Mouse (Mus musculus): Measurements from ENCODE around the gene Wdr19.
A peak's percentile ranks its signal among the peaks of the same experiment; 100 is the strongest.

Gene Wdr19

DNA sequence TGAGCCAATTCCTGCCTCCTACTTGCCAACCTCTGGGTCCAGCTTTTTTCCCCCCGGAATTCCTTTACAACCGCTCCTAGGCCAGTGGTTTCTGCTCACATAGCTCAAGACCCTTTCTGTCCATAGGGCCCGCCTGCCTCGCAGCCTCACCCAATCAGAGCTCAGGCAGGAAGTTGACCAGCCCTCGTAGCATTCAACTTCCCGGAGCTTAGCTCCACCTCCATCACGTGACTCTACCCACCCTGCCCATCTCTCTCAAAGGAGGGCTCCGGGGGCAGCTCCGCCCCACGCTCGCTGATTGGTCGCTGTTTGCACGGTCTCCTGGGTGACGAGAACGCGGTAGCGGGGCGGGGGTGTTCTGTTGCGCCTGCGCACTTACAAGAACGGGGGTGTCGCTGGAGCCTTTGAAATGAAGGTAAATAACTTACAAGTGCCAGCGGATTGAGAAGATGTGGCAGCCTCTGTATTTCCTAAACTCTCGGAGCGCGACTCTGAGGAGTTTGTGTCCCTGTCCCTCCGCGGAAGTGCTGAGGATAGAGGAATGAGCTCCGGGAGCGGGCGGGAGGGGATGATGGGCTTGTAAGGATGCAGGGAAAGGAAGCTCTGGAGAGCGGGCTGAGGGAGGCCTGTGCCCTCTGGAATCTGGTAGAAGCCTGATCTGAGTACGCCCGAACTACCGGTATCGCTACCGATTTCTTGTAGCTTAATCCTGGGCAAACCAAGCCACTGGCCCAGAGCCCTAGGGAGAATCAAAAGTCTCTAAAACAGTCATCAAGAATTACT is at the start of gene Wdr19:
Gene Wdr19 (plus strand): TSS at position 351 of the 783 bp plus-strand sequence.
- DNase-seq (ENCODE audit: extremely low spot score): peak; percentile 97

DNA sequence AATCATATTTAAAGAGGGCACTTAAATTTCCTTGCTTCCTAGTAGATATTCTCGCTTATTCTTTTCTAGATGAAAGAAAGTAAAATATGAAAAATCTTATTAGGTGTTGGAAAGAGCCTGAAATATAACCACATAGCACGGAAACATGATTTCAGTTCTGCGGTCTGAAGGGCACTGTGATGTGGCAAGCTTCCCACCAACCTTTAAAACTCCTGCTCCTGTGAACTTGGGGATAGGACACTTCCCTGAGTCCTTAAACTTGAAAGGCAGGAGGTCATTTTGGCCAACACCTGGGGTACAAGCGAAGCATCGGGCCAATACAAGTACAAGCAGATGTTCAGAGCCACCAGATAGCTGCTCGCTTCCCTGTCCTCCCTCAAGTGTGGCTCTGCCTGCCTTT is 49.8 kb upstream of the Wdr19 start:
- DNase-seq (ENCODE audit: extremely low spot score): no peak

GRCm38 (mm10) chr5:65150376-65150955 is 49.0 kb upstream of the Wdr19 start:
- no peak for DNase-seq (ENCODE audit: extremely low spot score)

GRCm38 (mm10) chr5:65151276-65151675 is 48.2 kb upstream of the Wdr19 start:
- no peak for DNase-seq (ENCODE audit: extremely low spot score)

DNA sequence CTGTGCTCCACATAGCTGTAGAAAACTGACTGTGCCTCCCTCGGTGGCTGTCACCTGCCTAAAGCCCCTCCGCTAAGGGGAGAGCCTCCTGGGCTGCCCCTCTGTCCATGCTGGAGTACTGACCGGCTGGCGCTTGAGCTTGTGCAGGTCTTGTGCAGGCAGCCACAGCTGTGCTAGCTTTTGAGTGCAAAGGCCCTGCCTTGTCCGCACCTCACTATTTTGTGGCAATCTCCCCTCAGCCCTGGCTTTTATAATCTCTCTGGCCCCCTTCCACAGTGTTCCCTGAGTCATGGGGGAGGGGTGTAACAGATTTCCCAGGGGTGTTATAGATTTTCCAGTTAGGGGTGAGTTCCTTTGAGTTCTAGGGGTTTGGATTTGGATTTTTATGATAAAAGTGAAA is 47.7 kb upstream of the Wdr19 start:
- DNase-seq (ENCODE audit: extremely low spot score): no peak

- DNase-seq (ENCODE audit: extremely low spot score): no peak
Measured at GRCm38 (mm10) chr5:65154287-65154686, 45.2 kb upstream of the Wdr19 start.

DNA sequence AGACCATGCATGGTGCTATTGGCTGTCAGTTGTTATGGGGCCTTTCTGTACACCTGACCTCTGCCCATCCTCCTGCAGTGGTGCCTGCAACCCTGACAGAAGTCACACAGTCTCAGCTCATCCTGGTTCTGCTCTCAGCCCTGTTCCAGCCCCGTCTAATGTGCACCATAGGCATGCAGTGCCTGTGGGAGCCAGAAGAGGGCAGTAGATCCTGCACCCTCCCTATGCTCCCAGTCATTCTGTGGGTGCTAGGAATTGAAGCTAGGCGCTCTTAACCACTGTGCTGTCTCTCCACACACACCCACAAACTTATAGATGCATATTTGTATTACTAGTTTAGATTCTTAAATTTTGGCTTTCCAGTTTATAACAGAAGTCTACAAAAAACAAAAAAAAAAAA is 42.6 kb upstream of the Wdr19 start:
- peak; percentile 20 for DNase-seq (ENCODE audit: extremely low spot score)

GRCm38 (mm10) chr5:65157412-65158381 is 41.8 kb upstream of the Wdr19 start:
- no peak for DNase-seq (ENCODE audit: extremely low spot score)

- DNase-seq (ENCODE audit: extremely low spot score): no peak
Measured at GRCm38 (mm10) chr5:65158696-65159305, 40.7 kb upstream of the Wdr19 start.

DNA sequence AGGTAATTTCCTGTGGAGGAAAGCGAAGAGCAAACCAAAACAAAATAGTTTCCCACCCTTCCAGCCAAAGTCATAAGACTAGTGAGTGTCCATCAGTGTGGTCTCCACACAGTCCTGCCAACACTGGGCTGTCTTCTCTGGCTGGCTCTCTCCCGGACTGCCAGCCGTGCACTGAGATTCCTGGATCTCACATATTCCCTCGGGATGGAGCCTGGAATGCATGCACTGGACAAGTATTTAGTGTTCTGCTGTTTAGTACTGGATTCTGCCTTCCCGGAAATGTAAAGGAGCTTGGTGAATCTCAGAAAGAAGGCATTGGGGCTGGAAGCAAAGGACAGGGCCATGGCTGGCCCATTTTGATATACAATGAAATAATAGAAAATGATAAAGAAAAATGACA is 36.5 kb upstream of the Wdr19 start:
- no peak for DNase-seq (ENCODE audit: extremely low spot score)

GRCm38 (mm10) chr5:65163489-65164092 is 35.9 kb upstream of the Wdr19 start:
- no peak for DNase-seq (ENCODE audit: extremely low spot score)

DNA sequence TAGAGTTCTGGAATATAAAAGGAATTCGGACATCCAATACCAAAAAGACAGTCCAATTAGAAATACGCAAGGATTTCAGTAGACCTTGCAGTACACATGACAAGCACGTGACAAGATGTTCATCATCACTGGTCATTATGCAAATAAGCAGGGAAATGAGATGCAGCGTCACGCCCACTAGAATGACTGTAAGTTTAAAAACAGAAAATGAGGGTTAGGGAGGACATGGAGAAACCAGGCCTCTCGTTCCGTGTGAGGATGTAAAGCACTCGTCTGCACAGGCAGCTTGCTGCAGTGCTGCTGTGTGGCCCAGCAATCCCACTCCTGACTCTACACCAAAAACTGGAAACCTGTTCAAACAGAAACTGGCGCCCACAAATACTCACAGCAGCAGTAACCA is 29.3 kb upstream of the Wdr19 start:
- DNase-seq (ENCODE audit: extremely low spot score): no peak

DNA sequence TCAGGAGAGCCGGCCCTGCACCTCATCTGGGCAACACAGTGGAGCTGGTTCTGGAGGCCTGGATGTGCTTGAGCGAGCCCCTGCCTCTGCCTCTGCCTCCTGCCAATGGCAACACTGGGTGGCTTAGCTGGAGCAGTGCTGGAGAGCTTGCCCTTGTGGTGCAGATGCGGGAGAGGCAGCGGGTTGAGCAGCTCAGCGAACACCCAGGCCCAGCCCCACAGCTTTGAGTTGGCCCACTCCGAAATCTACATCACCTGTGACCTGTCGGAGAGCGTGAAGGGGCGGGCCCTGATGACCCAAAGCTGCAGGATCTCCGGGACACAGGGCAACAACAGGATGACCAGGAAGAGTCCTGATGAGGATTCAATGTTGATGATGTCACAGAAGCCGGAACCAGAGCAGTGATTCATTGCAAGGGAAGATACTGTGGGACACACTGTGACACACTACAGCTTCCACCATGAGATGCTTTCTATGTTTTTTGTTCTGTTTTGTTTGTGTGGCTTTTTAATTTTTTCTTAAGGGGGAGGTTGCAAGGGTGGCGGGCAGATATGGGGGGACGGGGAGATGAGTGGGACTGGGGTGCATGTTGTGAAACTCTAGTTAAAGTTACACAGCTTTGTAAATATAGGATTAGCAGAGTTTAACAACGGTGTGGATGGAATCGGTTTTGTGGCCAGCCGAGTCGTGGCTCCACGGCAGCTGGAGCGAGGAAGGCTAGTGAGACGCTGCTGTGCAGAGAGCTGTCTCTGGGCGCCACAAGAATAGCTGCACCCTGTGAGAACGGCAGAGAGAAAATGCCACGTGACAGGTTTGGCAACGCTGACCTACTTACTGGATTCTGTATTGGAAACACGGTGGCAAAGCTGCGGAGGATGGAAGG is 24.2 kb upstream of the Wdr19 start:
- no peak for DNase-seq (ENCODE audit: extremely low spot score)

GRCm38 (mm10) chr5:65175918-65176484 is 23.5 kb upstream of the Wdr19 start:
- no peak for DNase-seq (ENCODE audit: extremely low spot score)

- DNase-seq (ENCODE audit: extremely low spot score): no peak
Measured at GRCm38 (mm10) chr5:65177026-65177514, 22.4 kb upstream of the Wdr19 start.

- DNase-seq (ENCODE audit: extremely low spot score): no peak
Measured at GRCm38 (mm10) chr5:65178477-65178876, 21.0 kb upstream of the Wdr19 start.

DNA sequence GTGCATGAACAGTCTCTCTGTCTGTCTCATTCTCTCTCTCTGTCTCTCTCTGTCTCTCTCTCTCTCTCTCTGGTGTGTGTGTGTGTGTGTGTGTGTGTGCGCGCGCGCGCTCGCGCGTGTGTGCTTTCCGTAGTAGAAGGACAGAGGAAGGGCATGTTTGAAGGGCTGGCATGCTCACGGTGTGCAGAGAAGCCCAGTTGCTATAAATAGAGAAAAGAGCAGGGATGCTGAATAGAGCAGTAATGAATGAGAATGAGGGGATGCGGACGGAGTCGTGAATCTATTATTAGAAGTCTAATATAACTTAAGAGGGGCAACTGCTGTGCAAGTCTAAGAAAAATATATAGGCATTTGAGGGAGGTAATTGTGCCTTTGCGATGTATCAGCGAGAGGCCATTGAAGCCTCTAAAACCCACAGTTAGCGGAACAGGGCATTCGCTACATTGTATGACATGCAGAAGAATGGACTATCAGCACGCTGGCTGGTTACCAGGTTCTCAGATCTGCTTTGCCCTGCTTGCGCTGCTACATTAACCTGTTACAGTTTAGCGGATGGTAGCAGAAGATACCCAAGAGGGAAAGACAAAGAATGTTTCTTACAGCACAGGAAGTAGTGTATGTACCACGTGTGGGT is 18.2 kb upstream of the Wdr19 start:
- DNase-seq (ENCODE audit: extremely low spot score): no peak

- DNase-seq (ENCODE audit: extremely low spot score): no peak
Measured at GRCm38 (mm10) chr5:65181794-65182169, 17.7 kb upstream of the Wdr19 start.

GRCm38 (mm10) chr5:65182268-65182667 is 17.2 kb upstream of the Wdr19 start:
- DNase-seq (ENCODE audit: extremely low spot score): no peak

- no peak for DNase-seq (ENCODE audit: extremely low spot score)
Measured at GRCm38 (mm10) chr5:65191601-65192000, 7.9 kb upstream of the Wdr19 start.
